Mouse (Mus musculus) kidney, adult 2 months (tissue): ENCODE results near the gene Nt5c2.

Experiments used
- CTCF ChIP-seq: fragments of 200-500 bp; conservative IDR thresholded peaks from 2 replicates; pipeline ENCODE4 v1.5.1; 2011; ENCODE audit warnings: low read depth, mild to moderate bottlenecking, control low read depth, low read length, moderate library complexity, mixed read lengths; ENCODE audit not compliant: insufficient read depth, insufficient read length
- POLR2A ChIP-seq: fragments of 200-500 bp; IDR thresholded peaks from one replicate; pipeline ENCODE4 v1.6.1; 2011; ENCODE audit warnings: low read depth, low read length, control low read depth

DNA sequence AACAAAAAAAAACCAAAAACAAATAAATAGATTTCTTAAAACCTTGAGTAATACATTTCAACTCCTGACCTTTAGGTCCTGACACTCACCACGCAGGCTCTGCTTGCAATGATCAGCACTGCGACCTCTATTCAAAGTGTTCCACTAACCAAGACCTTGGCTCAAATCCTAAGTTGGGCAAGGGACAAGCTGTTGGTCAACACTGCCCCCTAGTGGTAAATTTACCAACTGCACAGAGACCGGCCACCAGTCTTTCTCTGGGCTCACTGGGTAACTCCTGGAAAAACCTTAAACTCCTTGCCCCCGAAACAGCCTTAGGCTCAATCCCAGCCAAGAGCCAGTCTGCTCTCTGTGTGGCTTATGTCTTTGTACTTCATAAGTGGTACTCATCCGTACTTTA is 23.8 kb downstream of the Nt5c2 start:
- TF ChIP-seq CTCF = peak; percentile 97
- TF ChIP-seq POLR2A = no peak
